Mouse (Mus musculus) midbrain, embryonic 15.5 days (tissue): ENCODE data around the gene Ap4s1. TPM values are rescaled to one million over a fixed set of nuclear protein-coding genes. Genes with fewer than 3 reads are reported as not detected.

Experiments used
- ATAC-seq: fragments of 200-750 bp; cut with Nextera tagmentation; replicated peaks from 2 replicates; pipeline ENCODE4 v1.8.0; 2017; ENCODE audit warnings: moderate TSS enrichment
- H3K27ac ChIP-seq: fragments of 300-500 bp; sonication (generic); 2 replicates; pipeline ENCODE4 v1.5.1; 2015; ENCODE audit warnings: mild to moderate bottlenecking, inconsistent platforms
- H3K27me3 ChIP-seq: fragments of 300-500 bp; sonication (generic); replicated peaks from 2 replicates; pipeline ENCODE4 v1.6.1; 2015; ENCODE audit warnings: inconsistent platforms
- H3K36me3 ChIP-seq: fragments of 300-500 bp; sonication (generic); replicated peaks from 2 replicates; pipeline ENCODE4 v1.6.1; 2015; ENCODE audit warnings: inconsistent platforms
- H3K4me1 ChIP-seq: fragments of 300-500 bp; sonication (generic); 2 replicates; pipeline ENCODE4 v1.6.1; 2015; ENCODE audit warnings: inconsistent platforms
- H3K4me2 ChIP-seq: fragments of 300-500 bp; sonication (generic); 2 replicates; pipeline ENCODE4 v1.6.1; 2015; ENCODE audit warnings: inconsistent platforms, mild to moderate bottlenecking, moderate library complexity
- H3K4me3 ChIP-seq: fragments of 300-500 bp; sonication (generic); 2 replicates; pipeline ENCODE4 v1.5.1; 2015; ENCODE audit warnings: mild to moderate bottlenecking, inconsistent platforms
- H3K9ac ChIP-seq: fragments of 300-500 bp; sonication (generic); 2 replicates; pipeline ENCODE4 v1.6.1; 2015; ENCODE audit warnings: mild to moderate bottlenecking, inconsistent platforms
- H3K9me3 ChIP-seq: fragments of 300-500 bp; sonication (generic); 2 replicates; pipeline ENCODE4 v1.6.1; 2016; ENCODE audit warnings: inconsistent platforms
- WGBS: fragments of 180-500 bp; shearing (Covaris S2); methylation state at CpG from one replicate; pipeline ENCODE4 v1.1.7; 2015; ENCODE audit warnings: mixed read lengths; 5-methylcytosine and 5-hydroxymethylcytosine counted together
- polyA plus RNA-seq: library from polyadenylated mRNA; unstranded; fragments of >200 nt; fragmentation: Nextera tagmentation; extraction: Ambion mirVana; gene quantifications from 2 replicates; pipeline ENCODE4 v1.2.1, GENCODE M21; 2015

The Ap4s1 gene
- polyA plus RNA-seq, 1 experiment from 2014 or later = 50.4 TPM

GRCm38 (mm10) chr12:51708941-51709686, 18.3 kb downstream of the Ap4s1 start:
- Histone ChIP-seq H3K27me3 (no peaks in the 10 kb centered on the region), H3K36me3 (no peaks in the 10 kb centered on the region), H3K9me3 (no peaks in the 10 kb centered on the region), H3K4me2 (no peak overlapping the region), H3K4me3 (no peak overlapping the region), H3K27ac (no peak overlapping the region), H3K4me1 (no peaks in the 10 kb centered on the region), H3K9ac (no peak overlapping the region)
- no peak for ATAC-seq
- 64% methylated on average over 14 of the region's 14 CpGs for WGBS

GRCm38 (mm10) chr12:51709741-51710140, 18.9 kb downstream of the Ap4s1 start:
- Histone ChIP-seq H3K27ac (no peak overlapping the region), H3K4me1 (no peaks in the 10 kb centered on the region), H3K4me2 (no peak overlapping the region), H3K4me3 (no peak overlapping the region), H3K9me3 (no peaks in the 10 kb centered on the region), H3K9ac (no peak overlapping the region), H3K27me3 (no peaks in the 10 kb centered on the region), H3K36me3 (no peaks in the 10 kb centered on the region)
- ATAC-seq = no peak
- WGBS = 82% methylated on average over 3 of the region's 3 CpGs

GRCm38 (mm10) chr12:51710154-51710553, 19.3 kb downstream of the Ap4s1 start:
- WGBS = 74% methylated on average over 5 of the region's 5 CpGs
- Histone ChIP-seq H3K4me3 (no peak overlapping the region), H3K27ac (no peak overlapping the region), H3K4me1 (no peaks in the 10 kb centered on the region), H3K27me3 (no peaks in the 10 kb centered on the region), H3K4me2 (no peak overlapping the region), H3K9ac (no peak overlapping the region), H3K36me3 (no peaks in the 10 kb centered on the region), H3K9me3 (no peaks in the 10 kb centered on the region)
- ATAC-seq = no peak

GRCm38 (mm10) chr12:51712685-51713084, 21.9 kb downstream of the Ap4s1 start:
- Histone ChIP-seq H3K36me3 (no peaks in the 10 kb centered on the region), H3K27me3 (no peaks in the 10 kb centered on the region), H3K9ac (no peak overlapping the region), H3K4me1 (no peaks in the 10 kb centered on the region), H3K27ac (no peak overlapping the region), H3K9me3 (no peaks in the 10 kb centered on the region), H3K4me2 (no peak overlapping the region), H3K4me3 (no peak overlapping the region)
- no peak for ATAC-seq
- WGBS = 88% methylated on average over 1 of the region's 1 CpGs

- Histone ChIP-seq H3K36me3 (peaks cover 2% of the 10 kb centered on the region; the same call in 1 of the 2 replicates), H3K27ac (no peak overlapping the region), H3K4me2 (no peak overlapping the region), H3K9me3 (no peaks in the 10 kb centered on the region), H3K4me3 (no peak overlapping the region), H3K27me3 (no peaks in the 10 kb centered on the region), H3K4me1 (no peaks in the 10 kb centered on the region), H3K9ac (no peak overlapping the region)
- no peak for ATAC-seq
- 94% methylated on average over 6 of the region's 6 CpGs for WGBS
Measured at GRCm38 (mm10) chr12:51718617-51719016, 27.8 kb downstream of the Ap4s1 start.

GRCm38 (mm10) chr12:51721836-51722235, 31.0 kb downstream of the Ap4s1 start:
- Histone ChIP-seq H3K36me3 (peaks cover 7% of the 10 kb centered on the region; the same call in 1 of the 2 replicates), H3K9ac (no peak overlapping the region), H3K9me3 (no peaks in the 10 kb centered on the region), H3K27me3 (no peaks in the 10 kb centered on the region), H3K4me3 (no peak overlapping the region), H3K4me1 (no peaks in the 10 kb centered on the region), H3K27ac (no peak overlapping the region), H3K4me2 (no peak overlapping the region)
- no peak for ATAC-seq
- WGBS = 92% methylated on average over 8 of the region's 8 CpGs

GRCm38 (mm10) chr12:51729058-51729457, 38.2 kb downstream of the Ap4s1 start:
- Histone ChIP-seq H3K4me2 (no peak overlapping the region), H3K36me3 (peaks cover under 1% of the 10 kb centered on the region; the same call in 1 of the 2 replicates), H3K27me3 (no peaks in the 10 kb centered on the region), H3K9ac (no peak overlapping the region), H3K27ac (no peak overlapping the region), H3K4me3 (no peak overlapping the region), H3K4me1 (no peaks in the 10 kb centered on the region), H3K9me3 (no peaks in the 10 kb centered on the region)
- ATAC-seq = no peak
- WGBS = 77% methylated on average over 11 of the region's 11 CpGs

GRCm38 (mm10) chr12:51729827-51730226, 39.0 kb downstream of the Ap4s1 start:
- no peaks in the 10 kb centered on the region for H3K27me3 ChIP-seq
- WGBS = 93% methylated on average over 9 of the region's 9 CpGs
- H3K4me3 ChIP-seq = no peak overlapping the region
- no peak overlapping the region for H3K9ac ChIP-seq
- no peaks in the 10 kb centered on the region for H3K9me3 ChIP-seq
- no peak overlapping the region for H3K27ac ChIP-seq
- H3K4me2 ChIP-seq = no peak overlapping the region
- H3K4me1 ChIP-seq = no peaks in the 10 kb centered on the region
- ATAC-seq = no peak
- H3K36me3 ChIP-seq = no peaks in the 10 kb centered on the region

- H3K27ac ChIP-seq = no peak overlapping the region
- no peaks in the 10 kb centered on the region for H3K27me3 ChIP-seq
- H3K9ac ChIP-seq = no peak overlapping the region
- H3K4me3 ChIP-seq = no peak overlapping the region
- no peaks in the 10 kb centered on the region for H3K4me1 ChIP-seq
- H3K36me3 ChIP-seq = no peaks in the 10 kb centered on the region
- ATAC-seq = no peak
- WGBS = 83% methylated on average over 14 of the region's 14 CpGs
- H3K9me3 ChIP-seq = no peaks in the 10 kb centered on the region
- H3K4me2 ChIP-seq = no peak overlapping the region
Measured at GRCm38 (mm10) chr12:51734605-51735211, 43.9 kb downstream of the Ap4s1 start.

GRCm38 (mm10) chr12:51735840-51736271, 45.0 kb downstream of the Ap4s1 start:
- Histone ChIP-seq H3K27me3 (no peaks in the 10 kb centered on the region), H3K9ac (no peak overlapping the region), H3K4me2 (no peak overlapping the region), H3K4me1 (no peaks in the 10 kb centered on the region), H3K36me3 (no peaks in the 10 kb centered on the region), H3K9me3 (no peaks in the 10 kb centered on the region), H3K4me3 (no peak overlapping the region), H3K27ac (no peak overlapping the region)
- WGBS = 62% methylated on average over 7 of the region's 7 CpGs
- ATAC-seq = no peak

- ATAC-seq = no peak
- 72% methylated on average over 3 of the region's 3 CpGs for WGBS
- H3K4me3 ChIP-seq = no peak overlapping the region
Measured at GRCm38 (mm10) chr12:51736381-51736780, 45.5 kb downstream of the Ap4s1 start.

GRCm38 (mm10) chr12:51736807-51737206, 46.0 kb downstream of the Ap4s1 start:
- no peak overlapping the region for H3K4me3 ChIP-seq

More at GRCm38 (mm10) chr12:51736381-51736780, 45.5 kb downstream of the Ap4s1 start:
- Histone ChIP-seq H3K4me1 (no peaks in the 10 kb centered on the region), H3K9me3 (no peaks in the 10 kb centered on the region), H3K36me3 (no peaks in the 10 kb centered on the region), H3K4me2 (no peak overlapping the region), H3K27me3 (no peaks in the 10 kb centered on the region), H3K27ac (no peak overlapping the region), H3K9ac (no peak overlapping the region)

GRCm38 (mm10) chr12:51741690-51742089, 50.9 kb downstream of the Ap4s1 start:
- no peak for ATAC-seq
- no peak overlapping the region for H3K4me2 ChIP-seq
- no peaks in the 10 kb centered on the region for H3K4me1 ChIP-seq
- no peaks in the 10 kb centered on the region for H3K27me3 ChIP-seq
- no peak overlapping the region for H3K27ac ChIP-seq
- no peak overlapping the region for H3K4me3 ChIP-seq
- peaks cover 27% of the 10 kb centered on the region for H3K36me3 ChIP-seq
- no peak overlapping the region for H3K9ac ChIP-seq
- H3K9me3 ChIP-seq = no peaks in the 10 kb centered on the region
- 85% methylated on average over 6 of the region's 6 CpGs for WGBS

More at GRCm38 (mm10) chr12:51736807-51737206, 46.0 kb downstream of the Ap4s1 start:
- 35% methylated on average over 1 of the region's 1 CpGs for WGBS
- ATAC-seq = no peak
- H3K4me2 ChIP-seq = no peak overlapping the region
- H3K4me1 ChIP-seq = no peaks in the 10 kb centered on the region
- H3K9me3 ChIP-seq = no peaks in the 10 kb centered on the region
- no peaks in the 10 kb centered on the region for H3K36me3 ChIP-seq
- H3K27ac ChIP-seq = no peak overlapping the region
- H3K27me3 ChIP-seq = no peaks in the 10 kb centered on the region
- H3K9ac ChIP-seq = no peak overlapping the region
